Mouse (Mus musculus) neutrophil, adult 5-6 weeks (primary cell): ENCODE results near the gene Kcnip1. TPM values are rescaled to one million over a fixed set of nuclear protein-coding genes. Genes with fewer than 3 reads are reported as not detected.

Source experiments
- ATAC-seq: fragments of 151-379, 151-347 bp; 2 replicates; pipeline ENCODE4 v1.8.0; 2017; ENCODE audit warnings: mild to moderate bottlenecking, moderate TSS enrichment; ENCODE audit not compliant: insufficient number of reproducible peaks, poor library complexity, low FRiP score, severe bottlenecking; ENCODE audit errors: extremely low read depth
- total RNA-seq: library from RNA; stranded (forward); fragments of 200-1000 nt; gene quantifications from 2 replicates; pipeline ENCODE4 v1.2.3, GENCODE M21; 2017

Gene Kcnip1
- total RNA-seq, 1 experiment from 2014 or later, result not detected

- no peak for ATAC-seq
Measured at GRCm38 (mm10) chr11:33744429-33744828, 248.5 kb downstream of the Kcnip1 start.

- ATAC-seq, result no peak
Measured at GRCm38 (mm10) chr11:33740187-33740586, 252.8 kb downstream of the Kcnip1 start.

GRCm38 (mm10) chr11:33736426-33736825 lies 256.5 kb downstream of the Kcnip1 start:
- ATAC-seq, result no peak

- no peak for ATAC-seq
Measured at GRCm38 (mm10) chr11:33733269-33733668, 259.7 kb downstream of the Kcnip1 start.

DNA sequence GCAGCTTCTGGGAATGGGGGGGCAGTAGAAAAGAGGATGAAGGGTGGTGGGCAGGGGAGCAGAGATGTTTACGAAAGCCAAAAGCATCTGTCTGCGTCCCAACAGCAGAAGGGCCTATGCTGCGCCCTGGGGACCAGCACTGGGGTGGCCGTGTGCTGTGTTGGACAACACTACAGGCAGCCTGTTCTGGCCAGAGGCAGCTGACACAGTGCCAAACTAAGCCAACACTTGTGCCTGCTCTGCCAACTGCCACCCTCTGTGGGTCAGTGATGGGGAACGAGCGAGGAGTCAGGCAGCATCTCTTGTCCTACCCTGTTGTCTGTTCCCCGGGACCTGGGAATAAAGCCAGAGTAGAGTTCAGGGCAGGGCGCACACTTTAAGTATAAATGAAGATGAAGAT lies 260.6 kb downstream of the Kcnip1 start:
- no peak for ATAC-seq

- no peak for ATAC-seq
Measured at GRCm38 (mm10) chr11:33721297-33721696, 271.7 kb downstream of the Kcnip1 start.

- no peak for ATAC-seq
Measured at GRCm38 (mm10) chr11:33706777-33707176, 286.2 kb downstream of the Kcnip1 start.

DNA sequence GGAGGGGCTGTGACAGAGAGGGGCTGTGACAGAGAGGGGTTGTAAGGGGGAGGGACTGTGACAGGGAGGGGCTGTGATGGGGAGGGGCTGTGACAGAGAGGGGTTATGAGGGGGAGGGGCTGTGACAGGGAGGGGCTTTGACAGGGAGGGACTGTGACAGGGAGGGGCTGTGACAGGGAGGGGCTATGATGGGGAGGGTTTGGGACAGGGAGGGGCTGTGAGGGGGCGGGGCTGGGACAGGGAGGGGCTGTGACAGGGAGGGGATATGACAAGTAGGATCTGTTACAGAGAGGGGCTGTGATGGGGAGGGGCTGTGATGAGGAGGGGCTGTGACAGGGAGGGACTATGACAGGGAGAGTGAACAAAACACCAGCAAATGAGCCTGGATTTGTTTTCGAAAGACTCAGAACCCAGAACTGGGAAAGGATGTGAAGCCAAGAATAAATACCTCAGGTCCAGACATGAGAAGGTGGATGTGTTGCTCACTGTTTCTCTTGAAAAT lies 290.9 kb downstream of the Kcnip1 start:
- no peak for ATAC-seq

- ATAC-seq, result no peak
Measured at GRCm38 (mm10) chr11:33701236-33701957, 291.6 kb downstream of the Kcnip1 start.

DNA sequence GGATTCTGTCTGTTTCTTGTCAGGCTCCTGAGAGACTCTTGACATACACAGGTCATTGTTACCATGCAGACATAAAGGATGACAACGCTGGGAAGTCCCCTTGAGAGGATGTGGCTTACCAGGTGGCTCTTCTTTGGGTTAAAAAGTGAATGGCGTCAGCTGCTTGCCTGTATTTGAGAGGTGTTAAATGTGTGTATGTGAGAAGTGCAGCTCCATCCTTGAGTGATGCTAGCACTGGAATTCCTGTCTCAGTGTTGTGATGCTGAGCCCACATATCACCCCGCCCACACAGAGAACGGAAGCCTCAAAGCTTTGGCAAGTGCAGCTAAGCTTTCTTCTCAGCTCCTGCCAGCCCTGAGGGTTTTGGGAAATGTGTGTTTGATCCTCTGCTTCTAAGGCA lies 292.2 kb downstream of the Kcnip1 start:
- ATAC-seq, result 0 out of 2 replicates have a peak, but pooled peaks have one; percentile 17

DNA sequence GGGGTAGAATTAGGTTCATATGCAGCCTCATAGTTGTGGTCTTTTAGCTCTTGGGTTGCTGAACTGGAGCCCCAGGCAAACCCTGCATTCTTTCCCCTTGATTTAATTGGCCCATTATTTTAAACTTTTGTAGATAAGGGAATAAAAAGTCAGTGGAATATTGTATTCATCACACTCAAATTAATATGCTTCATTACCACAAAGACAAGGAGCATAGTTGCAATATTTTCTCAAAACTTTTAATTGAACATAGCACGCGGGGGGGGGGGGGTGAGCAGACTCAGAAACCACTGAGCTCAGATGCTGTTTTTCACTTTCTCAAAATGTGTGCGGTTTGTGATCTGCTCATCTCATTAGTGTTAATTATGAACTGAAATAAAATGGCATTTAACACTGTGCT lies 302.8 kb downstream of the Kcnip1 start:
- no peak for ATAC-seq

DNA sequence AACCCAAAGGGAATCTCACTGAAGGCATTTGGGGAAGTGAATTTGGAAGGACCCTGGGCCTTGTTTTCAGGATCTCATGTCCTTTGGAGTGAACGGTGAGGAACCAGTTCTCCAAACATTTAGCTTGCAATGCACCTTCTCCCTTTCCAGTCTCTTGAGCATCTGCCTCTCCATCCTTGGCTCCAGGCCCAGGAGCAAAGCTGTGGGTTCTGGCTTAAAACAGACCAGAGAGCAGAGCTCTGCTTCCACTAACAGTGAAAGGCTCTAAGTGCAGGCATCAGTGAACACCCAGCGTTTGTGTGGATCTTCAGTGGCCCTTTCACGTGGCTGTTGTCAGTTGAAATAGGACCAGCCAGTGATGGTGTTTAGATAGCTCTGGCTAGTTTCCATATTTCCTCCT lies 307.0 kb downstream of the Kcnip1 start:
- no peak for ATAC-seq

DNA sequence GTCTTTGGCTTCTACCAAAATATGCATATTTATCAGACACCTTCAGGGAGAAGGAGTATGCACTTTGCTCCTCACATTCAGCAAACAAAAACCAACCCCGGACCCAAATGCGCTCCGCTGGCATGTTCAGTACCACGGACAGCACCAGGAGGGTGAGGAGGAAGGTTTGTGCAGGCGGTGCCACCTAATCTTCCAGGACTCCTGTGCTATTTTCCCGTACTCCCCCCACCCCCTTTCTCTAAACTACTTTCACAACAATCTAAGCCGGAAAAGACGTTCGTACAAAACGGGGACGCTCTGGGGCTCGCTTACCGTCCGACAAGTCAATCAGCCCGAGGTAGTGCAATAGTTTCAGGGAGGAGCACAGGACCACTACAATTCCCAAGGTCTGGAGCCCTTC lies 312.8 kb downstream of the Kcnip1 start:
- no peak for ATAC-seq

GRCm38 (mm10) chr11:33670105-33670965 lies 322.6 kb downstream of the Kcnip1 start:
- no peak for ATAC-seq

GRCm38 (mm10) chr11:33668376-33668775 lies 324.6 kb downstream of the Kcnip1 start:
- ATAC-seq, result no peak

DNA sequence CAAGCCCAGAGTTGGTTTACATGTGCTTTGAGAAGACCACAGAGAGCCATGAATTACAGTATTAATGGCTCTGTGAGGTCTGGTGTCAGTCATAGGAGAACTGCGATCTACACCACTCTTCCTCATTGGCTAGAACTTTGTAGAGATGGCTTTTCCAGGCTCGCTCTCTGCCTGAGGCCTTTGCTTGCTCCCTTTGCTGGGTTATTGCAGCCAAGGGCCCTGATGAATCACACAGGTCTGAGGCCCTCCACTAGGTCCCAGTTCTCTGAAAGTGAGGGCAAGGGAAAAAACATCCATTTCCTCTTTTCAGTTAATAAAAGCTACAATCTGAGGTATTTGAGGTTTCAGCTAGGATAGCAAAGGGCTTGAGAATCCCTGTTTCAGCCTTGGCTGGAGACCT lies 329.4 kb downstream of the Kcnip1 start:
- no peak for ATAC-seq

DNA sequence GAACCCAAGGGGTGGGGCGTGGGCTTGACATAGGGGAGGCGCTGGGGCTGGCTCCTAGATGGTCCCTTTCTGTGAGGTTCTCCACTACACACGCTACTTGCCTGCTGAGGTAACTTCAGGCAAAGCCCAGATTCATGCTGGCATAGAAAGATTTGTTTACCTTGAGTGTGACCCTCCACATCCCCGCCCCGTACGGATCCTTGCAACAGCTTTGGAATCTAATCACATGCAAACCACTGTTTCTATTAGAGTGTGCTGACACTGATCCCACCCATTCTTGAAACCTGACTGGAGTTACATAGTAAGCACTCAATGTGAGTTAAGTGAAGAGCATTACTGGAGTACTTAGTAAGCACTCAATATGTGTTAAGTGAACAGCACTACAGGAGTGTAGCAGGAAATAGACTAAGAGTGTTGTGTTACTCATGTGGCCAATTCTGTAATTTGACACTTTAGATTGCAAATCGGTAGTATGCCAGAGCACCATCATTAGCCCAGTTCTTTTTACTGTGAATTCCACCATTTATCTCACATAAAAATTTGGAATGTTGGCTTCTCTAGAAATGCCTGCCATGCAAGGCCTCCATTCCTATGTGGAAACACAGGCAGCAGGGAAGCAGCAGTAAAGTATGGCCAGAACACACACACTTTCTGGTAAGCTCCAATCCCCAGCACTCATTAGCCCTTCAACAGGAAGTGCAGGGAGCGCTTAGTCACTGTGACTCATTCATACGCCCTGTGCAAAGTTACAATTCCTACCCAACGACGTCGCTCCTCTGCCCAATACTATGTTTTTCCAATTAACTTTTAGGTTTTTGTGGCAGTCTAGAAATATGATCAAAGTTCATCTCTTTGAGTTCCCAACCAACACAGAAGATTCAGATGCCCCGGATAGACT lies 332.7 kb downstream of the Kcnip1 start:
- ATAC-seq, result no peak

DNA sequence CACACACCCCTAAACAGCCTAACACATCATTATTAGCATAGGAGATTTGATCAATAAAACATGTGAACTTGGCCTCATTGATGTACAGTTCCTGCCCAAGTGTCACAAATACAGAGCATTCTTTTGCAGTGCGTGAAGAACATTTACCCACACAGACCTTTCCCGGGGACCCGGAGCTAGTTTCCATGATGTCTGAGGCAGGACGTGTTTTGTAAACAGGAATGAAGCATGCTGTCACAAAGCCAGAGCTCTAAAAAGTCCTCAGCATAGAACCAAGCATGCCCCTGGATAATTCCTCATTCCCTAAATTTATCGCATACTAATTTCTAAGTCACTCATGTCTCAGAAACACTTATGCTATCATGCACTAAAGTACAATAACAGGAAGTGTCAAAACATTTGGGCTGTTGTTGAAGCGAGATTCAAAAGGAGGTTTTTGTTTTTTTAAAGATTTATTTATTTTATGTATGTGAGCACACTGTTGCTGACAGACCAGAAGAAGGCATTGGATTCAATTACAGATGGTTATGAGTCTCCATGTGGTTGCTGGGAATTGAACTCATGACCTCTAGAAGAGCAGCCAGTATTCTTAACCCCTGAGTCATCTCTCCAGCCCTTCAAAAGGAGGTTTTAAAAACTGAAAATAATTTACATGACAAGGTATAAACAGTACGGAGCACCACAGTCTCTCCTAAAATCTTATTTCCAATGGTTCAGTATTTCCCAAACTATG lies 336.9 kb downstream of the Kcnip1 start:
- no peak for ATAC-seq
